Mouse (Mus musculus) forebrain, embryonic 10.5 days (tissue): ENCODE measurements around the gene Bhlhe23. TPM values are rescaled to one million over a fixed set of nuclear protein-coding genes. Genes with fewer than 3 reads are reported as not detected.

Source experiments
- DNase-seq: peaks from one replicate; pipeline ENCODE4 v3.0.0-alpha.2; 2017; ENCODE audit warnings: low spot score; ENCODE audit errors: extremely low spot score
- H3K27ac ChIP-seq: fragments of 300-500 bp; sonication (generic); 2 replicates; pipeline ENCODE4 v1.5.1; 2016; ENCODE audit warnings: mild to moderate bottlenecking
- H3K27me3 ChIP-seq: fragments of 300-500 bp; sonication (generic); 2 replicates; pipeline ENCODE4 v1.6.1; 2016; ENCODE audit warnings: mild to moderate bottlenecking; ENCODE audit not compliant: poor library complexity, severe bottlenecking
- H3K36me3 ChIP-seq: fragments of 300-500 bp; sonication (generic); replicated peaks from 2 replicates; pipeline ENCODE4 v1.6.1; 2016; ENCODE audit warnings: mild to moderate bottlenecking, moderate library complexity
- H3K4me1 ChIP-seq: fragments of 300-500 bp; sonication (generic); 2 replicates; pipeline ENCODE4 v1.6.1; 2016
- H3K4me3 ChIP-seq: fragments of 300-500 bp; sonication (generic); 2 replicates; pipeline ENCODE4 v1.5.1; 2016; ENCODE audit warnings: mild to moderate bottlenecking, moderate library complexity
- H3K9me3 ChIP-seq: fragments of 300-500 bp; sonication (generic); 2 replicates; pipeline ENCODE4 v1.6.1; 2016; ENCODE audit warnings: mild to moderate bottlenecking, moderate library complexity
- WGBS: fragments of 180-500 bp; shearing (Covaris S2); methylation state at CpG from one replicate; pipeline ENCODE4 v1.1.7; 2016; 5-methylcytosine and 5-hydroxymethylcytosine counted together
- polyA plus RNA-seq: library from polyadenylated mRNA; unstranded; fragments of >200 nt; fragmentation: Nextera tagmentation; extraction: Ambion mirVana; gene quantifications from 2 replicates; pipeline ENCODE4 v1.2.1, GENCODE M21; 2016

The Bhlhe23 gene
- polyA plus RNA-seq, 1 experiment from 2014 or later: 0.47 TPM

GRCm38 (mm10) chr2:180758513-180759263 lies 18.0 kb downstream of the Bhlhe23 start:
- no peak for DNase-seq
- Histone ChIP-seq H3K27ac (no peak overlapping the region; the same call in 1 of the 2 replicates), H3K27me3 (peaks cover 11% of the 10 kb centered on the region; the same call in 1 of the 2 replicates), H3K36me3 (no peaks in the 10 kb centered on the region), H3K4me1 (peaks cover 14% of the 10 kb centered on the region), H3K9me3 (no peaks in the 10 kb centered on the region), H3K4me3 (no peak overlapping the region)
- whole genome bisulfite sequencing: 64% methylated on average over 15 of the region's 15 CpGs

GRCm38 (mm10) chr2:180756786-180757185 lies 19.9 kb downstream of the Bhlhe23 start:
- Histone ChIP-seq H3K27me3 (peaks cover 11% of the 10 kb centered on the region; the same call in 1 of the 2 replicates), H3K27ac (no peak overlapping the region), H3K4me3 (no peak overlapping the region), H3K36me3 (no peaks in the 10 kb centered on the region), H3K4me1 (peaks cover 14% of the 10 kb centered on the region), H3K9me3 (no peaks in the 10 kb centered on the region)
- DNase-seq: no peak
- WGBS: 32% methylated on average over 2 of the region's 2 CpGs

GRCm38 (mm10) chr2:180755896-180756295 lies 20.8 kb downstream of the Bhlhe23 start:
- H3K4me3 ChIP-seq: no peak overlapping the region
- peaks cover 14% of the 10 kb centered on the region for H3K4me1 ChIP-seq
- no peak overlapping the region for H3K27ac ChIP-seq
- peaks cover 11% of the 10 kb centered on the region; the same call in 1 of the 2 replicates for H3K27me3 ChIP-seq
- DNase-seq: peak; percentile 68
- H3K36me3 ChIP-seq: no peaks in the 10 kb centered on the region
- 3% methylated on average over 8 of the region's 8 CpGs for WGBS
- H3K9me3 ChIP-seq: no peaks in the 10 kb centered on the region

GRCm38 (mm10) chr2:180754976-180755688 lies 21.6 kb downstream of the Bhlhe23 start:
- Histone ChIP-seq H3K27me3 (peaks cover 11% of the 10 kb centered on the region; the same call in 1 of the 2 replicates), H3K27ac (no peak overlapping the region), H3K36me3 (no peaks in the 10 kb centered on the region), H3K4me1 (peaks cover 14% of the 10 kb centered on the region), H3K4me3 (no peak overlapping the region), H3K9me3 (no peaks in the 10 kb centered on the region)
- no peak for DNase-seq
- 80% methylated on average over 5 of the region's 5 CpGs for WGBS

DNA sequence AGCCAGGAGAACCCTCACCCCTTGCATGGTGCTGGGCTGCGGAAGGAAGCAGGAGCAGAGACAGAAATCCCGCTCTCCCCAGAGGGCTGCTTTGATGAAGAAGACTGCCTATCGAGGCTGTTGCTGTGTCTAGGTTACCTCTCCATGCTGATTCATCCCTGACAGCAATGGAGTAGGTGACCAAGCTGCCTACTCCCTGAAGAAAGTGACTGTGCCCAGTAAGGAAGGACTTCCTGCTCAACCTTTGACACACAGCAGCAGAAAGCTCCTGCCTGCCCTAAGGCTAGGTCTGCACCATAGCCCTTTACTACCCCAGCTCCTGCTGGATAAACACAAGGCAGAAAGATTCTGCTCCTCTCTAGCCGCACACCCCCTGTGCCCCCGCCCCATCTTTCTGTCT lies 27.8 kb downstream of the Bhlhe23 start:
- Histone ChIP-seq H3K4me3 (no peak overlapping the region), H3K9me3 (no peaks in the 10 kb centered on the region), H3K36me3 (no peaks in the 10 kb centered on the region), H3K27ac (no peak overlapping the region), H3K27me3 (peaks cover 11% of the 10 kb centered on the region; the same call in 1 of the 2 replicates), H3K4me1 (peaks cover 14% of the 10 kb centered on the region)
- no peak for DNase-seq
- 53% methylated on average over 5 of the region's 5 CpGs for WGBS

DNA sequence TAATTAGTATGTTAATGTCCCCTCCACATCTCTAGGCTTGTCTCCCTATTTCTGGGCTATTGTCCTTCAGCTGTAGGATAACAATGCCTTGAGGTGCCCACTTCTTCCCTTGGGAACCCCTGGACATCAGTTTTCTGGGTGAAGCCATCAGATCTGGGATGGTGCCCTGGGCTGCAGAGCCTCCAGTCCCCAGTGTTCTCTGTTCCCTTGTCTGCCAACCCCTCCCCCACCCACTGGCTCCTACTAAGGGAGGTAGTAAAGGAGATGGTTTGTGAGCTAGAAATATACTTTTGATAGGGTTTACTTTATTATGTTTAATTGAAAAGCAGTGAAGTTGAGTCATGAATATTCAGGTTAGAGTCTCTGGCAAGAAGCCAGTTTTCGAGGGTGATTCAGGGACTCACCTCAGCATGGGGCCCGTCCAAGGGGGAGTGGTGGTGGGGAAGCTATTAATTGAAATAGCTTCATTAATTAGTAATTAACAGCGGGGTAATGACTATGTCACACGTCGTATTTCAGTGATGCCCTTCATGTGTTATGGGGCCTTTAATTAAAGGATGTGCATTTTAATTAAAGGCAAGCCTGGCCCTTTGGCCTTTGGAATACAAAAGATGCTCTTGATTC lies 30.0 kb downstream of the Bhlhe23 start:
- H3K27ac ChIP-seq: no peak overlapping the region
- no peak for DNase-seq
- H3K4me3 ChIP-seq: no peak overlapping the region
- WGBS: 34% methylated on average over 5 of the region's 5 CpGs
- peaks cover 11% of the 10 kb centered on the region; the same call in 1 of the 2 replicates for H3K27me3 ChIP-seq
- peaks cover 14% of the 10 kb centered on the region for H3K4me1 ChIP-seq
- no peaks in the 10 kb centered on the region for H3K9me3 ChIP-seq
- no peaks in the 10 kb centered on the region for H3K36me3 ChIP-seq

- Histone ChIP-seq H3K9me3 (no peaks in the 10 kb centered on the region), H3K4me1 (peaks cover 15% of the 10 kb centered on the region), H3K27ac (no peak overlapping the region), H3K36me3 (no peaks in the 10 kb centered on the region), H3K4me3 (no peak overlapping the region), H3K27me3 (peaks cover 11% of the 10 kb centered on the region; the same call in 1 of the 2 replicates)
- peak; percentile 84 for DNase-seq
- WGBS: 39% methylated on average over 17 of the region's 17 CpGs
Observed at GRCm38 (mm10) chr2:180745248-180745927, 31.3 kb downstream of the Bhlhe23 start.

DNA sequence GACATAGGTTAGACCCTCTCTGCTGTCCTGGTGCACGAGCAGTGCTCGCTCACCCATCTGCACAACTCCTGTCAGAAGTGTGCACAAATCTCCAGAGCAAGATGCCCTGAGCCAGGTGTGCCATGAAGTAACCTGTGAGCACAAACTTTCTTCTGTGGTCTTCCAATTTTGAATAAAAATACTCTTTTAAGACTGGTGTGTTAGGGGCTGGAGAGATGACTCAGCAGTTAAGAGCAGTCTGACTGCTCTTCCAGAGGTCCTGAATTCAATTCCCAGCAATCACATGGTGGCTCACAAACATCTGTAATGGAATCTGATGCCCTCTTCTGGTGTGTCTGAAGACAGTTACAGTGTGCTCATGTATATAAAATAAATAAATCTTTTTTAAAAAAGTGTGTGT lies 33.4 kb downstream of the Bhlhe23 start:
- Histone ChIP-seq H3K27ac (no peak overlapping the region), H3K27me3 (no peaks in the 10 kb centered on the region), H3K4me1 (peaks cover 16% of the 10 kb centered on the region), H3K36me3 (no peaks in the 10 kb centered on the region), H3K4me3 (no peak overlapping the region), H3K9me3 (no peaks in the 10 kb centered on the region)
- 84% methylated on average over 2 of the region's 2 CpGs for WGBS
- no peak for DNase-seq

GRCm38 (mm10) chr2:180742820-180743219 lies 33.9 kb downstream of the Bhlhe23 start:
- no peak for DNase-seq
- WGBS: 88% methylated on average over 6 of the region's 6 CpGs

DNA sequence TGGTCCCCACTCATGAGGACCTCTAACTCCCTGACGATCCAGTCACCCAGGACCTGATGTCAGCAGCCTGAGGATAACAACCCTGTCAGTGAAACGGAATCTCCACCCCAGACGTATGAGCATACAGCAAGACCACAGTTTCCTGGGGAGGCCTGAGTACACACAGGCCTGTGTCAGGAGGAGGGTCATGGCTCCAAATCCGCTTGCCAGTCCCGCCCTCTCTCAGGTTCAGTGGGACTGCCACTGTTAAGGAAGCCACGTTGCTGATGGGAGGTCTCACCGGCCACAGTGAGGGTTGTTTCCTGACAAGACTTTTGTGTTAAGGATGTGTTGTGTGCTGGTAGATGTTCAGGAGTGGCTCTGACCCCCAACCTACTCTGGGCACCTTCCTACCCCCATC lies 35.3 kb downstream of the Bhlhe23 start:
- Histone ChIP-seq H3K4me1 (peaks cover 8% of the 10 kb centered on the region), H3K27ac (no peak overlapping the region), H3K36me3 (no peaks in the 10 kb centered on the region), H3K4me3 (no peak overlapping the region), H3K27me3 (no peaks in the 10 kb centered on the region), H3K9me3 (no peaks in the 10 kb centered on the region)
- 81% methylated on average over 7 of the region's 7 CpGs for WGBS
- no peak for DNase-seq

More at GRCm38 (mm10) chr2:180742820-180743219, 33.9 kb downstream of the Bhlhe23 start:
- Histone ChIP-seq H3K27me3 (no peaks in the 10 kb centered on the region), H3K4me3 (no peak overlapping the region), H3K9me3 (no peaks in the 10 kb centered on the region), H3K36me3 (no peaks in the 10 kb centered on the region), H3K27ac (no peak overlapping the region), H3K4me1 (peaks cover 16% of the 10 kb centered on the region)

DNA sequence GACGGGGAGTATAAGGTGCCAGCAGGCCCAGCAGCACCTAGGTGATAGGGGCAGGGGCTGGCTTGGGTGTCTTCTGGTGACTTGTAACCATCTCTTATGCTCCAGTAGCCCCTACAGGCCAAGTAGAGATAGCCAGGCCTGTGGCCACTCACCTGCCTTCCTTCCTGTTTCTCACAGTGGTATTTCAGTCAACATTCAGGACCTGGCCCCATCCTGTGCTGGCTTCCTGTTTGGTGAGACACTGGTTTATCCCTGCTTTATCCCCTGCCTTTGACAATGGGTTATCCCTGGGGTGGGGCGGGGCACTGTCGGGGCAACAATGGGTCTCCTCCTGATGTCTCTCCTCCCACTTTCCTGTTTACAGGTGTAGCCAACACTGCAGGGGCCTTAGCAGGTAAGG lies 36.4 kb downstream of the Bhlhe23 start:
- Histone ChIP-seq H3K27me3 (no peaks in the 10 kb centered on the region), H3K36me3 (no peaks in the 10 kb centered on the region), H3K4me3 (no peak overlapping the region), H3K4me1 (peaks cover 5% of the 10 kb centered on the region; the same call in 1 of the 2 replicates), H3K27ac (no peak overlapping the region), H3K9me3 (no peaks in the 10 kb centered on the region)
- WGBS: 24% methylated on average over 3 of the region's 3 CpGs
- no peak for DNase-seq

DNA sequence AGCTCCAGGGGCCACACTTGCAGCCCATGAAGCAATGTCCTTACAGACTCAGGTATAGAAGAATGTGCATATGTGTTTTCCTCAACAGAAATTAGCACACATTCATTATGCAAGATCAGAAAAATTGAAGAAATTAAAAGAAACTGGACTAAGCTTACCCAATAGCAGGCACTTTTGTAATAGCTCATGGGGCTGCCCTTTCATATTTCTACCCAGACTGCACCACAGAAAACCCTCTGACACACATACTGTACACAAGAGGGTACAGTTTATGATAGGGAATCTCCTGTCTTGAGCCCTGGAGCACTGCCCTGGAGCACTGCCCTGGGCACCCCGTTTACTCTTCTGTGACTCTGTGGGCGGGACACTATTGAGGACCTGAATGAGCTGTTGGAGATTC lies 38.7 kb downstream of the Bhlhe23 start:
- Histone ChIP-seq H3K4me1 (peaks cover 5% of the 10 kb centered on the region; the same call in 1 of the 2 replicates), H3K27ac (no peak overlapping the region), H3K9me3 (no peaks in the 10 kb centered on the region), H3K27me3 (no peaks in the 10 kb centered on the region), H3K4me3 (no peak overlapping the region), H3K36me3 (no peaks in the 10 kb centered on the region)
- WGBS: 79% methylated on average over 2 of the region's 2 CpGs
- no peak for DNase-seq
